Mouse (Mus musculus): Measurements from ENCODE around the gene Grin1. TPM values are rescaled to one million over a fixed set of nuclear protein-coding genes. Genes with fewer than 3 reads are reported as not detected.

Gene Grin1
- polyA plus RNA-seq, 1 experiment from 2014 or later: 0.08 TPM

DNA sequence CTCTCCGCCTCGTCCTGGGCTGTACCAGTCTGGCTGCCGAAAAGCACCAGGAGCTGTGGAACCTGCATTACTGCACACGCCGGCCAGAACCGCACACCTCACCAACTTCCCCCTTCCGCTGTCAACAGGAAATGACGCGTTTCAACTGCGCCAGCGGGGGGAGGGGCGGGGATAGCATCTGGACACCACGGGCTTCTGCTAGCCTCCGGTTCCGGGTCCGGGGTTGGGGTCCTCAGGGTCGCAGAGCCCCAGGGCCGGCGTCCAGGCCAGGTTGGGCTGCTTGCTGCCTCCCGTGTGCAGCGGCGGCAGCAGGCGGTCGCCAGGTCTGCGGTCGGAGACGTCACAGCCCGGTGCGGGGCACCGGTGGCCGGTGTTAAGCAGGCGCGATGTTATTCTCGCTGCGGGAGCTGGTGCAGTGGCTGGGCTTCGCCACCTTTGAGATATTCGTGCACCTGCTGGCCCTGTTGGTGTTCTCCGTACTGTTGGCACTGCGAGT lies 63.7 kb downstream of the Grin1 start, which contains the start of gene Tmem203:
Gene Tmem203, plus strand, starts transcription at position 156 of the 496 bp plus-strand sequence.
- DNase-seq (ENCODE audit: low read depth, low spot score): no peak
- ATAC-seq: peak; percentile 72
- ChIA-PET POLR2A (interaction anchor here (1.9 to 4.5 kb wide), 3 partner anchors 10 to 15 kb away, joined by 8 to 20 read pairs (median 8); partner anchors contain the start of genes Anapc2 and Ssna1), CTCF (interaction anchor here (1.0 to 7.1 kb wide), 4 partner anchors 12 to 27 kb away, joined by 3 to 34 read pairs (median 4); partner anchors contain the start of genes Anapc2 and Ssna1)
- TF ChIP-seq CTCF (IDR thresholded peaks at IDR 0.05): no peak
- in situ Hi-C loops (cut with MboI; ENCODE audit: low pct_unique_long_range_greater_than_20kb): no loop called here
- H3K27me3 ChIP-seq: no peaks in the 10 kb centered on the region

DNA sequence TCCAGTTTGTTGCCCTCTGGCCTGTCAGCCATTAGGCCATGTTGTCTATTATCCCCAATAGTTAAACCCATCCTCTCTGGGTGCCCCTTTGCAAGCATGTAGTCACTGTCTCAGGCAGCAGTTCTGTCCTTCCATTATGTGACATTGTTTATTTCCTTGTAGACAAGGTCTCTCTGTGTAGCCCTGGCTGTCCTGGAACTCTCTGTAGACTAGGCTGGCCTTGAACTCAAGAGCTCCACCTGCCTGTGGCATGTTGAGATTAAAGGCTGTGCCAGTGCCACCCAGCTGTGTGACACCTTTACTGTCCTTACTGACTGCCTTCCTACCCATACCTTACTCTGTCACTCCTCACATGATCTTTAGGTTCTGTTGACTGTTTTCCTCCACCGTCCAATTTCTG lies 66.7 kb downstream of the Grin1 start:
- ChIA-PET POLR2A (interaction anchor here (1.6 kb wide), 1 partner anchor 16 kb away, joined by 3 read pairs; the partner anchor contains the start of gene Rnf224), CTCF (interaction anchor here (7.1 kb wide), 1 partner anchor 24 kb away, joined by 34 read pairs; no protein-coding TSS in a partner anchor)
- no peak for TF ChIP-seq CTCF (IDR thresholded peaks at IDR 0.05)
- ATAC-seq (no peak), DNase-seq (ENCODE audit: low read depth, low spot score) (no peak)
- H3K27me3 ChIP-seq: no peaks in the 10 kb centered on the region
- in situ Hi-C loops (cut with MboI; ENCODE audit: low pct_unique_long_range_greater_than_20kb): no loop called here

DNA sequence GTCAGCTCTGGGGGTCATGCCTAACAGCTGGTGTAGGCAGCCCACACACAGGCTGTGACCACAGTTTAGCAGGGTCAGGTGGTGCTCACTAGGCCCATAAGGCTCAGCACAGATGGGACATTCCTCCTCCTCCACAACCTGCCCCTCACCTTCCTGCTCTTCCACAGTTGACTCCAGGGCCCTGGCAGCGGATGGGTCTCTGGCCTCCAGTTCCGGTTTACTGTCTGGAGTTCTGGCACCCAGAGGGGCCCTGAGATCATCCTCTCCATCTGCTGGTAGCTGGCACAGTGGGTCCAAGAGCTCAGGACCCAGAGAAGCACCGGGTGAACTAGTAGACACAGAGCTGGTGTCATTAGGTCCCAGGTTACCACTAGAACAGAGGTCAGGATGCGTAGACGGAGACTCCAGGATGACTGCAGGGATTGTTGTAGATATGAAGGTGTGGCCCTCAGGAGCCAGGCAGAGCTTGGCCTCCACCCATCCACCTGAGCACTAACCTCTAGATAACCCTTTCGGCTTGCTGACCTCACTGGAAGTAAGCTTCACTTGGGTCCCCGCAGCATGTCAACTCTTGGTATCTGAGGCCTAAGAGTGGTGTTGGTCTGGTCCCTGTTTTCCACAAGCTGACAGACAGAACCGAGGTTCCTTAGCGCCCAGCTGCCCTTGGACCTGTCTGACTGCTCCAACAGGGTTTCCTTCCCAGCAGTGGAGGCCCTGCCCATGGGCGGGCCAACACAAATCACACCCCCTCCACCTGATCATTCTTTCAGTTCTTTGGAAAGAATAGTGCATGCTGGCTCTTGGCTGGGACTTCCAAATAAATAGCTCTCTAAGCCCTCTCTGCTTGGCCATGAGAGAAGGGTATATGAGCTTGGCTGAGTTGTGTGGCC lies 72.6 kb downstream of the Grin1 start, which contains the start of gene AL732309.1:
Gene AL732309.1, minus strand, starts transcription at position 681 of the 890 bp plus-strand sequence.
- no peak for DNase-seq (ENCODE audit: low read depth, low spot score)
- no peak for TF ChIP-seq CTCF (IDR thresholded peaks at IDR 0.05)
- CTCF ChIA-PET: interaction anchor here (1.1 to 5.8 kb wide), 3 partner anchors 12 to 33 kb away, joined by 4 to 29 read pairs (median 4); no protein-coding TSS in a partner anchor
- peaks cover 7% of the 10 kb centered on the region for H3K27me3 ChIP-seq
- in situ Hi-C loops (cut with MboI; ENCODE audit: low pct_unique_long_range_greater_than_20kb): no loop called here
- no peak for ATAC-seq
- POLR2A ChIA-PET: interaction anchor here (0.6 kb wide), 1 partner anchor 14 kb away, joined by 3 read pairs; no protein-coding TSS in a partner anchor

DNA sequence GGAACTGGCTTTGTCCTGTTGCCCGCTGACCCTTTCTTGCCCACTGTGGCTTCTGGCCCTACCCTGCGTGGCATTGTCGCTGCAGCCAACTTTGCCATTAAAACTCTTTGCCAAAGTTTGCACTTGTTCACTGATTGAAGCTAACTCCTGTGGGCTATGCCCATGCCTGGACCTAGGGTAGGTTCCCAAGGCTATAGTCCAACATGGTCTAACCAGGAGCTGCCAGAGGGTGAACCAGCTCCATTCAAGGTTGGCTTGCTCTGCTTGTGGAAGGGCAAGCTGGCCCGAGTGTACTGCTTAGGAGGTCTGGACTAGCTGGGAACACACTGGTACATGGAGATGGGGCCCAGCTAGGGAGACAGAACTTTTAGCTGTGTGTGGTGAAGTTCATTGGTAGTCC lies 74.8 kb downstream of the Grin1 start:
- no peak for ATAC-seq
- ChIA-PET POLR2A (no interaction called here), CTCF (interaction anchor here (1.0 to 5.8 kb wide), 2 partner anchors 15 to 23 kb away, joined by 3 to 29 read pairs; no protein-coding TSS in a partner anchor)
- no peak for TF ChIP-seq CTCF (IDR thresholded peaks at IDR 0.05)
- no peak for DNase-seq (ENCODE audit: low read depth, low spot score)
- H3K27me3 ChIP-seq: peaks cover 11% of the 10 kb centered on the region
- in situ Hi-C loops (cut with MboI; ENCODE audit: low pct_unique_long_range_greater_than_20kb): no loop called here

DNA sequence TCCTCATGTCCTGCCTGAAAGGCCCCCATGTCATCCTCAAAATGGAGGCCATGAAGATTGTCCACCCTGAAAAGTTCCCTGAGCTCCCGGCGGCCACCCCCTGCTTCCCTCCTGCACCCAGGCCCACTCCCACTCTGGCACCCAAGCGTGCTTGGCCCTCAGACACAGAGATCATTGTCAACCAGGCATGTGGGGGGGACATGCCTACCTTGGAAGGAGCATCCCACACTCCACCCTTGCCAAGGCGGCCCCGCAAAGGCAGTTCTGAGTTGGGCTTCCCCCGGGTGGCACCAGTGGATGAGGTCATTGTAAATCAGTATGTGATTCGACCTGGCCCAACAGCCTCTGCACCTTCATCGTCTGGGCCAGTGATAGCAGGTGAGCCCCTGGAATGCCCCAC lies 75.6 kb downstream of the Grin1 start:
- no peak for ATAC-seq
- no peak for DNase-seq (ENCODE audit: low read depth, low spot score)
- no peak for TF ChIP-seq CTCF (IDR thresholded peaks at IDR 0.05)
- in situ Hi-C loops (cut with MboI; ENCODE audit: low pct_unique_long_range_greater_than_20kb): no loop called here
- peaks cover 11% of the 10 kb centered on the region for H3K27me3 ChIP-seq
- CTCF ChIA-PET: interaction anchor here (5.8 kb wide), 1 partner anchor 14 kb away, joined by 29 read pairs; no protein-coding TSS in a partner anchor
- POLR2A ChIA-PET: no interaction called here

DNA sequence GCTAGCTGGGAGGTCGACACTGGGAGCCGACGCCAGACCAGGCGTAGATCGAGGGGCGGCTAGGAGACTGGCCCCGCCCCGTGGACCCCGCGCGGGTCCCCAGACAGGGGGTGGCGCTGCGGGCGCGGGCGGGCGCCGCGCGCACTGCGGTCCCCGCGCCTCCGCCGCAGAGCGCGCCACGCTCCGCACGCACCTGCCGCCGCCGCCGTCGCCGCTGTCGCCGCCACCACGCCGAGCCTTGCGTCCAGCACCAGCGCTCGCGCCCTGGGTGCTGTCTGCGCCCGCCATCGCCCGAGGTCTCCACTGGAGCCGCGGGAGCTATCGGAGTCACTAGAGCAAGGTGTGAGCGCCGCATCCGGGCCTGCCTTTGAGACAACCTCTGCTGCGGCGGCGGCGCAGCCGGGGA lies 76.9 kb downstream of the Grin1 start, which contains the start of the genes Rnf208 and Cysrt1:
Gene Rnf208, plus strand, starts transcription at position 155 of the 406 bp plus-strand sequence.
Gene Cysrt1, minus strand, starts transcription at position 352 of the 406 bp plus-strand sequence.
- in situ Hi-C loops (cut with MboI; ENCODE audit: low pct_unique_long_range_greater_than_20kb): no loop called here
- ChIA-PET CTCF (no interaction called here), POLR2A (no interaction called here)
- TF ChIP-seq CTCF (IDR thresholded peaks at IDR 0.05): no peak
- H3K27me3 ChIP-seq: peaks cover 18% of the 10 kb centered on the region
- no peak for DNase-seq (ENCODE audit: low read depth, low spot score)
- no peak for ATAC-seq

DNA sequence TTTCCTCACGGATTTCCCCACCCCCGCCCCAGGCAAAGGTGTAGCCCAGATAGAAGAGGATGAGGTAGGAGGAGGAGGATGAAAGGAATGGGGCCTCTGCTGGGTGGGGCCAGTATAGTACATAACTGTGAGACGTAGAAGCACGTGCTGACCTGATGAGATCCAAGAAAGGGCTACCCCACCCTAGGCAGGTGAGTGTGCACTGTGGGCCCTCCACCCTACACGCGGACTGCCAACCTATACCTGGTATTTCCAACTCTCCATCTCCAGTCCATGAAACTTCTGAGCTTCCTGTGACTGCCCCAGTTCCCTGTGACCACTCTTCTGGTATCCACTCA lies 77.6 kb downstream of the Grin1 start:
- ChIA-PET POLR2A (no interaction called here), CTCF (no interaction called here)
- no peak for ATAC-seq
- in situ Hi-C loops (cut with MboI; ENCODE audit: low pct_unique_long_range_greater_than_20kb): no loop called here
- peaks cover 18% of the 10 kb centered on the region for H3K27me3 ChIP-seq
- no peak for TF ChIP-seq CTCF (IDR thresholded peaks at IDR 0.05)
- DNase-seq (ENCODE audit: low read depth, low spot score): no peak

Other genes with a start within 250 kb of the Grin1 start
- not detected for gene Entpd8, start 238.9 kb downstream of the Grin1 start, polyA plus RNA-seq (2021)
- not detected for gene Noxa1, start 224.0 kb downstream of the Grin1 start, polyA plus RNA-seq (2021)
- 0.12 TPM for gene Nrarp, start 138.4 kb downstream of the Grin1 start, polyA plus RNA-seq (2021)
- gene Tor4a, start 122.3 kb downstream of the Grin1 start, polyA plus RNA-seq (2021): 7.0 TPM
- 75.7 TPM for gene Nelfb, start 107.7 kb downstream of the Grin1 start, polyA plus RNA-seq (2021)
- gene Stpg3, start 104.5 kb downstream of the Grin1 start, polyA plus RNA-seq (2021): 0.06 TPM
- 0.32 TPM for gene Fam166a, start 100.4 kb downstream of the Grin1 start, polyA plus RNA-seq (2021)
- 298 TPM for gene Tubb4b, start 94.5 kb downstream of the Grin1 start, polyA plus RNA-seq (2021)
- gene Slc34a3, start 84.8 kb downstream of the Grin1 start, polyA plus RNA-seq (2021): not detected
- gene Rnf224, start 82.4 kb downstream of the Grin1 start, polyA plus RNA-seq (2021): not detected
- 0.09 TPM for gene Rnf208, start 76.9 kb downstream of the Grin1 start, polyA plus RNA-seq (2021)
- gene Cysrt1, start 76.7 kb downstream of the Grin1 start, polyA plus RNA-seq (2021): not detected
- 5.0 TPM for gene AL732309.1, start 72.3 kb downstream of the Grin1 start, polyA plus RNA-seq (2021)
- gene Tmem203, start 63.7 kb downstream of the Grin1 start, polyA plus RNA-seq (2021): 26.3 TPM
- 110 TPM for gene Tprn, start 56.6 kb downstream of the Grin1 start, polyA plus RNA-seq (2021)
- 75.4 TPM for gene Ssna1, start 46.7 kb downstream of the Grin1 start, polyA plus RNA-seq (2021)
- gene Anapc2, start 46.7 kb downstream of the Grin1 start, polyA plus RNA-seq (2021): 99.7 TPM
- gene Tmem210, start 31.0 kb downstream of the Grin1 start, polyA plus RNA-seq (2021): not detected
- not detected for gene Lrrc26, start 29.3 kb downstream of the Grin1 start, polyA plus RNA-seq (2021)
- gene Man1b1, start 13.2 kb upstream of the Grin1 start, polyA plus RNA-seq (2021): 75.5 TPM
- gene Dpp7, start 37.2 kb upstream of the Grin1 start, polyA plus RNA-seq (2021): 58.3 TPM
- 108 TPM for gene Uap1l1, start 46.5 kb upstream of the Grin1 start, polyA plus RNA-seq (2021)
- 11.4 TPM for gene Sapcd2, start 53.1 kb upstream of the Grin1 start, polyA plus RNA-seq (2021)
- 0.10 TPM for gene Entpd2, start 76.7 kb upstream of the Grin1 start, polyA plus RNA-seq (2021)
- gene Npdc1, start 80.2 kb upstream of the Grin1 start, polyA plus RNA-seq (2021): 249 TPM
- gene Fut7, start 104.1 kb upstream of the Grin1 start, polyA plus RNA-seq (2021): 0.09 TPM
- gene Abca2, start 109.5 kb upstream of the Grin1 start, polyA plus RNA-seq (2021): 98.6 TPM
- 1.0 TPM for gene Clic3, start 137.7 kb upstream of the Grin1 start, polyA plus RNA-seq (2021)
- 23.3 TPM for gene Paxx, start 141.9 kb upstream of the Grin1 start, polyA plus RNA-seq (2021)
- gene Ptgds, start 150.9 kb upstream of the Grin1 start, polyA plus RNA-seq (2021): 33.6 TPM
- gene Lcn12, start 174.7 kb upstream of the Grin1 start, polyA plus RNA-seq (2021): not detected
- gene Fbxw5, start 181.6 kb upstream of the Grin1 start, polyA plus RNA-seq (2021): 85.5 TPM
- 5.2 TPM for gene C8g, start 182.5 kb upstream of the Grin1 start, polyA plus RNA-seq (2021)
- 30.4 TPM for gene Traf2, start 227.8 kb upstream of the Grin1 start, polyA plus RNA-seq (2021)
- 285 TPM for gene Edf1, start 238.7 kb upstream of the Grin1 start, polyA plus RNA-seq (2021)

Data from Patski (cell line).